Mouse (Mus musculus) kidney, adult 2 months (tissue): ENCODE results near the gene Sema4a.

Experiments
- CTCF ChIP-seq: fragments of 200-500 bp; conservative IDR thresholded peaks from 2 replicates; pipeline ENCODE4 v1.5.1; 2011; ENCODE audit warnings: low read depth, mild to moderate bottlenecking, control low read depth, low read length, moderate library complexity, mixed read lengths; ENCODE audit not compliant: insufficient read depth, insufficient read length
- POLR2A ChIP-seq: fragments of 200-500 bp; IDR thresholded peaks from one replicate; pipeline ENCODE4 v1.6.1; 2011; ENCODE audit warnings: low read depth, low read length, control low read depth

GRCm38 (mm10) chr3:88473571-88473970, 12.6 kb upstream of the Sema4a start:
- TF ChIP-seq CTCF (no peak), POLR2A (no peak)
